Mouse (Mus musculus): ENCODE results near the gene Mrpl58. TPM values are rescaled to one million over a fixed set of nuclear protein-coding genes. Genes with fewer than 3 reads are reported as not detected.
"Not testable (repeated sequence)": the region's sequence is repeated elsewhere in the genome, so short reads cannot be mapped to it uniquely, and the experiment has no call there.

Mrpl58 gene
- total RNA-seq, 2 experiments from 2014 or later: 153 to 156 TPM

- DNase-seq: peak; percentile 83
Measured at GRCm38 (mm10) chr11:115427482-115428331, 24.2 kb downstream of the Mrpl58 start.

DNA sequence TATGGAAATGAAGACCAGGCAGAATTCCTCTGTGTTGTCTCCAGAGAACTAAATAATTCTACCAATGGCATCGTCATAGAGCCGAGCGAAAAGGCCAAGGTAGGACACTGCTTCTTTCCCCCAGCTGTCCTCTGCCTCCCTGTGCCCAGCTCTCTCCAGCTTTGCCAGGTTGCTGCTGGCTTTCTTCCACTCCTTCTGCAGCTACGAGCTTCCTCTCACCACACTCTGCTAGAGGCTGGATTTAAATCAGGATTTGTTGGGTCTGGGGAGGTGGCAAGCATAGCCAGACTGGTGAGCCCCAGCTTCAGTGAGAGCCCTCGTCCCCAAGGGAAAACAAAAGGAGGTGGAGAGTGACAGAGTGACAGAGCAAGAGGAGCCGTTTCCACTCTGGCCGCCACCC is 25.8 kb downstream of the Mrpl58 start:
- DNase-seq: no peak

- DNase-seq: no peak
Measured at GRCm38 (mm10) chr11:115430561-115430960, 27.0 kb downstream of the Mrpl58 start.

DNA sequence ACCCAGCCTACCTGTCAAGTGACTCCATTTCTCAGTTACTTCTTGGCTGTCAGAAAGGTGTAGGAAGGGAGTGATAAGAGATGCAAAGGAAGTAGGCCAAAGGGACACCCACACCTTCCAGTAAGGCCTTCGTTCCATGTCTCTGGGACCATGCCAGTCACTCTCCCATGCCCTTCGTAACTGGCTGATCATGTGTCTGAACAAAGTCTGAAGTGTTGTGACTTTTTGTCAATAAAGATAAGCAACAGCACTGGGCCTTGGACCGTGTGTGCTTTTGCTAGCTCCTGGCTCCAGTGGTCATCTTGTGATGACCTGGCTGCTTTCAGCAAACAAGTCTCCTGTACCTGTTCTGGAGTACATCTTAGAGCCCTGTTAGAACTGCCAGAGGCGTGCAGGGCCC is 29.3 kb downstream of the Mrpl58 start:
- no peak for DNase-seq

- no peak for DNase-seq
Measured at GRCm38 (mm10) chr11:115433342-115433741, 29.8 kb downstream of the Mrpl58 start.

DNA sequence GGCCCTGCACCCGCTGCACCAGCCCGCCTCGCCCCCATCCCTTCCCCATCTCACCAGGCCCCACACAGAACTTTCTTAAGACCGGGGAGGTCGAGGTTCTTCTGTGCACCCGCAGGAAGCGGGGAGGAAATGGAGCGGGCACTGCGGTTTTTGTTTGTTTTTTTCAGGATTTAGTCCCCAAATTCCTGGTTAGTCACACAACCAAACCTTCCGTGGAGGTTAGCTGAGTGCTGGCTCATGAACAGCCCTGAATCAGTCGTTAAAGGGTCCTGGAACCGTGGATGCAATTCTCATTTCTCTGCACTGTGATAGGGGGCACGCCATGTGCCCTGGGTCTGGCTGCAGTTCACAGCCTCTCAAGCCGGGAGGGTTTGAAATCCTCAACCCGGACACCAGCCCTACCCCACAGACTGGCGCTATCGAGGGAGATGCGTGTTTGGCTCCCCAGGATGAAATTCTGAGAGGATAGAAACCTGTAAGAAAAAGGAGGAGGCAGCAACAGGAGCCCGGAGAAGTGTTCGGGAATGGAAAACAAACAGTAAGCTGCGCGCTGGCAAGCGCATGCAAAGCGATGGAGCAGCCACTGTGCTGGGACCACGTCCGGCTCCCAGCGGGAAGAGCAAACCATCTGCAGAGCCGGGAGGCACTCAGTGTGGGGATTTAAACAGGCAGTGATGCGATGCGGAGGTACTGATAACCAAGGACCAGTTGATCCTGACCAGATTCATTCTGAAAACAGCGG is 32.2 kb downstream of the Mrpl58 start:
- peak; percentile 51 for DNase-seq

DNA sequence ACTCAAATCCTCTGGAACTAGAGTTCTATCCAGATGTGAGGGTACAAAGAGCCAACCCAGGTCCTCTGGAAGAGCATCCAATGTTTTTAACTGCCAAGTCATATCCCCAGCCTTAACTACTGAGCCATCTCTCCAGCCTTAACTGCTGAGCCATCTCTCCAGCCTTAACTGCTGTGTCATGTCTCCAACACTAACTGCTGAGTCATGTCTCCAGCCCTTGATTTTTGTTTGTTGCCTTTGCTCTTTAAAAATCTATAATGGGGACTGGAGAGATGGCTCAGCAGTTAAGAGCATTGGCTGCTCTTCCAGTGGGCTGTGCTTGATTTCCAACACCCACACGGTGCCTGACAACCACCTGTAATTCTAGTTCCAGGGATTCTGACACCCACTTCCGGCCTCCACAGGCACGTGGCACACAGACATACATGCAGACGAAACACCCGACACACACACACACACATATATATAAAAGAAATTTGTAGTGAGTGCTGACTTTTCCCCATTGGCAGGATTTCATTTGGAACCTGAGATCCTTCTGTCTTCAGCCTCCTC is 34.1 kb downstream of the Mrpl58 start:
- no peak for DNase-seq

DNA sequence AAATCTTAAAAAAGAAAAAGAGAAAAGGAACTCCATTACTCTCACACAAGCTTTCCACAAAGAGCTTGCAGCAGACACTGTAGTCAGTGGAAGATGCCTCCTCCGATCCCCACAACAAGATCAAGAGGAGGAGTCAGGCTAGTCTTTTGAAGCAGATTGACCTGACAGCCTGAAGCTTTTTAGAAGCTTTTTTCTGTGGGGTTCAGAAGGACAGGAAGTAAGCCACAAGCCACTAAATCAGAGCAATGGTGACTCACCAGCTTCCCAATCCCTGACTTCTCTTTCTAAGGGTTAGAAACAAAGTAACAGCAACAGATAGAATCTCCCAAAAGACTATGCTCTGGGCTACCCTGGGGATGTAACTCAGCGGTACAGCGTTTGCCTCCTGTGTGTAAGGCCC is 35.8 kb downstream of the Mrpl58 start:
- DNase-seq: no peak

DNA sequence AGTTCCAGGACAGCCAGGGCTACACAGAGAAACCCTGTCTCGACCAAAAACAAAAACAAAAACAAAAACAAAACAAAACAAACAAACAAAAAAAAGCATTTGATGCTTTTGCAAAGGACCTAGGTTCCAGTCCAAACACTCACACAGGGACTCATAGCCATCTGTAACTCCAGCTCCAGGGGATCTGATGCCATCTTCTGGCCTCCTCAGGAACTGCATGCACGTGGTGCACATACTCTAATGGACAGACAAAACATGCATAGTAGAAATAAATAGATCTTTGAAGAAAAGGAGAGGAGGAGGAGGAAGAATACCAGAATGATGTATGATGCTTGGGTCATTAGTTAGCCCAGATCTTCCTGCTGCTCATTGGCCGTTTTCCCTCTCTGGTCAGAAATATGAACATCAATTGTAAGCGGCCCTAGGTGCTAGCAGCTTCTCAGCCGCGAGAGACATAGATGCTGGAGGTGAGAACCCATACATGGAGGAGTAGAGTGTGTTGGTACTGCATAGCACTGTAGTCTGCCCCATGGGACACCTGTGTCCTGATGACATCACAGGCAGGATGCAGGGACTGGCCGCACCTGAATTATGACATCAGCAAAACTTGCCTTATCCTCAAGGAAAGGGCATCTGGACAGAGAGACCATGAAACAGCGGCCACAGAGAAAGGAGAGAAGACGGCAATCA is 36.5 kb downstream of the Mrpl58 start, which contains the start of gene Trim80:
TSS of gene Trim80 (plus strand) at position 640 of the 690 bp plus-strand sequence.
- no peak for DNase-seq

GRCm38 (mm10) chr11:115441417-115441816 is 37.9 kb downstream of the Mrpl58 start:
- DNase-seq: no peak

GRCm38 (mm10) chr11:115446906-115447305 is 43.4 kb downstream of the Mrpl58 start:
- peak; percentile 66 for DNase-seq

GRCm38 (mm10) chr11:115447321-115447885 is 43.9 kb downstream of the Mrpl58 start:
- DNase-seq: peak; percentile 33

- no peak for DNase-seq
Measured at GRCm38 (mm10) chr11:115448075-115448474, 44.5 kb downstream of the Mrpl58 start.

DNA sequence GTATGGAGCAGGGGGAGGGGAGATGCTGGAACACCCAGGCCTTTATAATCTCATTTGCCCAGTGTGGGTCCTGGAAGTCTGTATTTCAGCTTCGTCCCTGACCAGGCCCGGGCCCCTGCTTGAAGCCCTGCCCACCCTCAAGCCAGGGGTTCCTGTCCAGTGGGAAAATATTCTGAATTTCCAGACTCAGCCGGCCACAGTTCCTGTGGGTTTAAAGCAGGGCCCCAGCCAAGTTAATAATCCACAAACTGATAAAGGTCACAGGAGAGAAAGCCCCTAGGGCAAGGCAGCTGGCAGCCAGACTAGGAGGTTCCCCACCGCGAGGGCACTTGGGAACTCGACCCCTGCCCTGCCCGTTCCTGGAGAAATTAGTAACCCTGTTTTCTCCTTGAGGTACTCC is 45.4 kb downstream of the Mrpl58 start:
- DNase-seq: no peak

DNA sequence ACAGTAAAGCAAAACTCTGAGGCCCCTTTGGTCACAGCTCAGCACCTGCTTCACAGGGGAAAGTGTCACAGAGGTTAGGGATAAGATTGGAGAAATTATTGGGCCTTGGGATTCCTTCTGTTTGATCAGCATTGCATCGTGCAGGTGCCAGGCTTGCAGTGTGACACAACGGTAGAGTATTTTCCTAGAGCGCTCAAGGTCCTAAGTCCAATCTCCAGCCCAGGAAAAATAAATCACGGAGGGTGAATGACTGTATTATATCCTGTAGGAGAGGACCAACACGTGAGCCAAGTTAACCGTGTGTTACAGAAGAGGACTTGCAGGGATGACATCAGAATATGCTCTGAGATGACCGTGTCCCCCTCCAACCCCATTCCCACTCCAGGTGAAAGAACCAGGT is 46.6 kb downstream of the Mrpl58 start:
- DNase-seq: no peak

DNA sequence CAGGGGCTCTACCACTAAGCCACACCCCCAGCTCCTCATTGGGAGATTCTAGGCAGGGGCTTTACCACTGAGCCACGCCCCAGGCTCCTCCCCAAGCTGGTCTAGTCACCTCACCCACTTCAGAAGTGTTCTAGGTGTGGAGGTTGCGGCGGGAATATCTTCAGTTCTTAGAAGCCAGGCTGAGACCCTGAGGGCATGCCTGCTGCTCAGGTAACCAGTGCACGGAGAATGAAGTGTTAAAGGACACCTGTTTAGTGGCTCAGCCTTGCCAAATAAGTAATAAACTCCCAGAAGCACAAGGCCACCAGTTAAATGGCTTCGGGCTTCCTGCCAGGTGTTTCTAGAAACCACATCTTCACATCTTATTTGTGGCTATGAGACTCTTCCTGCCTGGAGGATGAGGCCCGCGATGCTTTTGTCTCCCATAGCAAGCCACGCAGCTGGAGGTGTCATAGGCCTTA is 48.3 kb downstream of the Mrpl58 start:
- no peak for DNase-seq

GRCm38 (mm10) chr11:115452281-115452860 is 48.8 kb downstream of the Mrpl58 start:
- DNase-seq: no peak

DNA sequence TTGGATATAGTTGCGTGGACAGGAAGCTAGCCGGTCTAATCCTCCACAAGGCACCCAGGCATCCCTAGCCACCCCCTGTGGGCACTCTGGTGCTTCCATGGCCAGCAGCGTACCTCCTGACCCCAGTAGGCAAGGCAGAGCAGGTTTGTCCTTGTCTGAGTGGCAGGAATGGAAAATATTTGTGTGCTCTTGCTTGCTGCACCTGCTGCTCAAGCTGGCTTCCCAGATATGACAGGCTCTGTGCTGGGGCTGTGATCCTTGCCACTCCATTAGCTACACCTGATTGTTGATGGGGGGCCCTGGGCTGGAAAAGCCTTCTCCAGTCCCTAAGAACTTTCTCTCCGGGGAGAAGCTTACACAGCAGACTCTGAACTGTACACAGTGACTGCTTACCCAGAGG is 49.8 kb downstream of the Mrpl58 start:
- no peak for DNase-seq

DNA sequence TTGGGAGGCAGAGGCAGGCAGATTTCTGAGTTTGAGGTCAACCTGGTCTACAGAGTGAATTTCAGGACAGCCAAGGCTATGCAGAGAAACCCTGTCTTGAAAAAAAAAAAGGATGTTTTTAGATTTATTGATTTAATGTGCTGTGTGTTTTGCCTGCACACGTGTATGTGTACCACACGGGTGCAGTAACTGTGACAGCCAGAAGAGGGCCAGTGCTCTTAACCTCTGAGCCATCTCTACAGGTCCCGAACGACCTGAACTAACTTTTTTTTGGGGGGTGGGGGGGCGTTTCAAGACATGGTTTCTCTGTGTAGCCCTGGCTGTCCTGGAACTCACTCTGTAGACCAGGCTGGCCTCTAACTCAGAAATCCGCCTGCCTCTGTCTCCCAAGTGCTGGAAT is 51.3 kb downstream of the Mrpl58 start:
- not testable (repeated sequence) for DNase-seq

- DNase-seq: no peak
Measured at GRCm38 (mm10) chr11:115455619-115456018, 52.1 kb downstream of the Mrpl58 start.

- no peak for DNase-seq
Measured at GRCm38 (mm10) chr11:115456182-115456581, 52.6 kb downstream of the Mrpl58 start.

- DNase-seq: no peak
Measured at GRCm38 (mm10) chr11:115457405-115457804, 53.9 kb downstream of the Mrpl58 start.
